Mouse (Mus musculus): ENCODE data around the gene Setd3.
A peak's percentile ranks its signal among the peaks of the same experiment; 100 is the strongest.

Gene Setd3

GRCm38 (mm10) chr12:108203895-108204294 is 24.8 kb upstream of the Setd3 start:
- no peak for DNase-seq (ENCODE audit: low spot score in 2 of 2)

- DNase-seq (ENCODE audit: low spot score in 2 of 2) = no peak
Measured at GRCm38 (mm10) chr12:108200094-108200493, 21.0 kb upstream of the Setd3 start.

- DNase-seq (ENCODE audit: low spot score in 2 of 2) = no peak
Measured at GRCm38 (mm10) chr12:108198447-108198846, 19.3 kb upstream of the Setd3 start.

- no peak for DNase-seq (ENCODE audit: low spot score in 2 of 2)
Measured at GRCm38 (mm10) chr12:108195761-108196160, 16.6 kb upstream of the Setd3 start.

- DNase-seq (ENCODE audit: low spot score in 2 of 2) = no peak
Measured at GRCm38 (mm10) chr12:108193878-108194277, 14.8 kb upstream of the Setd3 start.

- DNase-seq (ENCODE audit: low spot score in 2 of 2) = no peak
Measured at GRCm38 (mm10) chr12:108187541-108188091, 8.5 kb upstream of the Setd3 start.

- no peak for DNase-seq (ENCODE audit: low spot score in 2 of 2)
Measured at GRCm38 (mm10) chr12:108181716-108182115, 2.6 kb upstream of the Setd3 start.

- peak; percentile 100 for DNase-seq (ENCODE audit: low spot score in 2 of 2)
Measured at GRCm38 (mm10) chr12:108179321-108180266, 480 bp upstream of the Setd3 start, which contains the start of gene Ccnk. TSS of gene Ccnk (plus strand) at chr12:108179579.

GRCm38 (mm10) chr12:108178331-108179245 is 526 bp downstream of the Setd3 start:
- DNase-seq (ENCODE audit: low spot score in 2 of 2) = peak; percentile 77 to 80

- no peak for DNase-seq (ENCODE audit: low spot score in 2 of 2)
Measured at GRCm38 (mm10) chr12:108176366-108176765, 2.7 kb downstream of the Setd3 start.

- no peak for DNase-seq (ENCODE audit: low spot score in 2 of 2)
Measured at GRCm38 (mm10) chr12:108174606-108175505, 4.3 kb downstream of the Setd3 start.

- DNase-seq (ENCODE audit: low spot score in 2 of 2) = no peak
Measured at GRCm38 (mm10) chr12:108172639-108173038, 6.5 kb downstream of the Setd3 start.

- no peak for DNase-seq (ENCODE audit: low spot score in 2 of 2)
Measured at GRCm38 (mm10) chr12:108171336-108171735, 7.8 kb downstream of the Setd3 start.

- no peak for DNase-seq (ENCODE audit: low spot score in 2 of 2)
Measured at GRCm38 (mm10) chr12:108170467-108170866, 8.6 kb downstream of the Setd3 start.

- DNase-seq (ENCODE audit: low spot score in 2 of 2) = no peak
Measured at GRCm38 (mm10) chr12:108168909-108169308, 10.2 kb downstream of the Setd3 start.

GRCm38 (mm10) chr12:108163706-108164105 is 15.4 kb downstream of the Setd3 start:
- DNase-seq (ENCODE audit: low spot score in 2 of 2) = no peak

- DNase-seq (ENCODE audit: low spot score in 2 of 2) = peak in 1 of 2 experiments; percentile 47
Measured at GRCm38 (mm10) chr12:108162036-108162435, 17.1 kb downstream of the Setd3 start.

GRCm38 (mm10) chr12:108159863-108160262 is 19.3 kb downstream of the Setd3 start:
- no peak for DNase-seq (ENCODE audit: low spot score in 2 of 2)

GRCm38 (mm10) chr12:108152743-108153142 is 26.4 kb downstream of the Setd3 start:
- no peak for DNase-seq (ENCODE audit: low spot score in 2 of 2)

- no peak for DNase-seq (ENCODE audit: low spot score in 2 of 2)
Measured at GRCm38 (mm10) chr12:108149764-108150163, 29.4 kb downstream of the Setd3 start.

GRCm38 (mm10) chr12:108145198-108145597 is 33.9 kb downstream of the Setd3 start:
- DNase-seq (ENCODE audit: low spot score in 2 of 2) = no peak
